Mouse (Mus musculus) right cerebral cortex, postnatal 10 days (tissue): ENCODE data around the gene Vmn2r77.
"Not testable (repeated sequence)": the region's sequence is repeated elsewhere in the genome, so short reads cannot be mapped to it uniquely, and the experiment has no call there.

Experiments
- DNase-seq, 2 experiments: peaks; one replicate each; pipeline ENCODE4 v3.0.0; 2021; ENCODE audit warnings: low spot score in 2 of 2

The Vmn2r77 gene

DNA sequence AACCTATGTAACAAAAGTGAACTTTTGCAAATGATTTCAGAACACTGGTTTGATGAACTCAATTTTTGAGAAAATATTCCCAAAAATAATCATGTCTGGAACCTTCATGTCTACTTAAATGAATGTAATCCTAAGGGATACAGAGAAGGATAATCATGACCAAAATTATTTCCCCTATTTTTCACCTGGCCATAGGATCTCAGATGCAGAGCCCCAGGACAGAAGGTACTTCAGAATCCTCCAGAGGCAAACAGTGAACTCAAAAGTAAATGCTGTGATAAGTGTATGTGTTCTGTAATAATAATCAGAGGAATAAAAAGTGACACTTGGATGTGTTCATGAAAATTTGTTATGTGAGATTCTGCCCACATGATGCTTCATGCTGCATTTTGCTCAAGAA, at the start of gene Vmn2r77:
Gene Vmn2r77, plus strand, starts transcription at position 301 of the 400 bp plus-strand sequence.
- DNase-seq = no peak

DNA sequence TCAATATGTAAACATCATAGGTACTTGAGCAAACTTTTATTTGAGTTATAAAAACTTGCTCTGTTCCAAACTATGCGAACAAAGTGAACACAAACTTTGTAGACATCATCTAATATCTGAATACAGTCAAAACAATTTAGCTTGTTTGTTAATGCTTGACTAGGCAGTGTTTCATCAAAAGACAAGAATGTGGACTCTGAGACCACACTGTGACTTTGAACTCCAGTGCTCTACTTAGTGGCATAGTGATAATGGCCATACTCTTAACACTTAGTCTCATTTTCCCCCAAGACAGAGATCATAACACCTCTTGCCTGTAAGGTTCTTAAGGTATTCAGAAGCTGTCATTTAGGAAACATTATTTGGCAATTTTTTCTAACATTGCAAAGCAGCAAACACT, 34.1 kb upstream of the Vmn2r77 start:
- no peak for DNase-seq

DNA sequence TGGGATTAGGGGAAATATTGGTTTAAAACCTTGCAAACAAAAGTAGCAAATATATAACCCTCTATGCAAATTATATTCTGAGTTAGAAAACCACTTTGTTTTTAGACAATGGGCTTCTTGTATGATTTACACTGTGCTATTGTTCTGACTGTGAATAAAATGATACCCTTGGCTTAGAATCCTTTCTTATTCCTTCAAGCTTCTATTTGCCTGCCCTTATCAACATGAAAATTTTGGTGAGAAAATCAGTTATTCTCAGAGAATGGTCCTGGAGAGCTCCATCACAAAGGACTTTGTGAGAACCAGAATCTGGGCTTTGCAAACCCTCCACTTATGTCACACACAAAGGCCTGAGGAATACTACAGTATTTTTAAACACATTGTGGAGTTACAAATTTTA, 30.2 kb upstream of the Vmn2r77 start:
- no peak for DNase-seq

DNA sequence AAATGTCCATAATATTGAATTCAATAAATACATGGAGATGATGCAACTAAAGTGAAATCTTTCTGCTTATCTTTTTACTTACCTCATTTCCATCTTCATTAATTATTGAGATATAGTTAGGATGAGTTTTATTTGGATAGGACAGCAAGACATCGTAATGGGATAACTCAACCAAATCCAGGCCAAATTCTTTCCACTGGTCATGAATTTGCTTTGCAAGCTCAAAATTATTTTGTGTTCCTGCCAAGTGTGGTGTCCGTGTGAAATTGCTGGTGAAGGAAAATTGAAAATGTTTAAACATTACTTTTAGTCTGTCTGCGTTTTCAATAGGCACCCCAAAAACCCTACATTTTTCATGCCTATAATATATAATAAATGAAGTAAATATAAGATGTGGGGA, 23.2 kb upstream of the Vmn2r77 start:
- DNase-seq = no peak

DNA sequence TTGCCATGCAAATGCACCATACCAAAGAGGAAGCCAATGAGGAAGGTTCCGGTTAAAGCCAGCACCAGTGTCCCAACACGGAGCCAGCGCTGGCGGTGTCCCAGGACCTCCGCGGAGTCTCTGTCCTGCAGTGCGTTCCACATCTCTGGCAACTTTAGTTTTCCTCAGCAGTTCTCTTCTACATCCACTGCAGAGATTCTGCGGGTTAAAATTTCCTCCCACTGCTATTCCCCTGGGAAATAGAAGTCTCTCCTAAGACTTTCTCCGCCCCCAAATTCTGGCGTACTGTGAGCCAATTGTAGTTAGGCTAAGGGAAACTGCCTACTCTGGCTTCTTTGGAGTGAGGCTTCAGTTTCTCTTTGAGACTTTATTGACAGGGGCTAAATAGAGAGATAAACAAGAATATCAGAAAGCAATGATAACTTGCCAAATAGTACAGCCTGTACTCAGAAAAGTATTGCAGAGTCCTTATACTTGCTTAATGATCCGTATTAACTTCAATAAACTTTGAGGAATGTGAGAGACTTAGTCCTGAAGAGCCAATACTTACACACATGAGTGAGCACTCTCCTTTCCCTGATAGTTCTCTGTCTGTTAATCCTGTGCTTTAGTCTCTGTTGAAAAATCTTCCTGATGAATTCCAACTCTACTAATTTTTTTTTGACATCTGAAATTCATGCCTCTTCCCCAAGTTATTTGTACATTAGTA, 19.1 kb upstream of the Vmn2r77 start, which contains the start of gene Folh1:
Gene Folh1, minus strand, starts transcription at position 327 of the 709 bp plus-strand sequence.
- peak; percentile 52 to 65 for DNase-seq

DNA sequence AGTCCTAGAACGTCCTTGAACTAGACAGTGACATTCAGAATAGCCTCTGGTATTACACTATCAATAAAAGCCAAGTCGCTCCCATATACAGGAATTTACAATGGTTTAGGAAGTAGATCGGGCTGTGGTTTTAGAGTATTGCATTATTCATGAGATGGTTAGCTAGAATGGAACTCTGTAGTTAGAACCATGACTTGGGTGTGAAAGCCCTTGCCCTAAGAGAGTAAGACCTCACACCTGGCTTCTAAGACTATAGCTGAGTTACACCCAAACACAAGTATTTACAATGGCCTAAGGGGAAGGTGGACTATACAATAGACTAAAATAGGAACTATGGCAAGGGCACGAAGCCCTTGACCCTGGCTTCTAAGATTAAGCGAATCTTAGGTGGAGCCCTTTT, 20.4 kb downstream of the Vmn2r77 start:
- DNase-seq = not testable (repeated sequence)

DNA sequence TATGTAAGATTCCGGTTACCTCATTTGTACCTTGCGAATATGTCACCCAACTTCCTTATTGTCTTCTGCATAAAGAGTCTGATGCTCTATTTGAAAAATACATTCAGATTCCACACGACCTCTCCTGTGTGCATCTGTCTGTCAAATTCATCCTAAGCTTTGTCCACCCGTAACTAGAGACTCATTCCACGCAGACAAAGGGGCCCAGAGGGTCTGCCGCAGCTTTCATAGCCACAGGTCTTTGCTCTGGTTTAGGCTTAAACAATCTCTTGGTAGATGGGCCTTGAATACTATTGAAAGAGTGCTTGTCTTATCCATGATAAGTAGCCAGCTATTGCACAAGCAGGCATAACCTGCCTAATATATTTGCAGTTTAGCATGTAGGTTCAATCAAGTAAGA, 20.9 kb downstream of the Vmn2r77 start:
- not testable (repeated sequence) for DNase-seq

DNA sequence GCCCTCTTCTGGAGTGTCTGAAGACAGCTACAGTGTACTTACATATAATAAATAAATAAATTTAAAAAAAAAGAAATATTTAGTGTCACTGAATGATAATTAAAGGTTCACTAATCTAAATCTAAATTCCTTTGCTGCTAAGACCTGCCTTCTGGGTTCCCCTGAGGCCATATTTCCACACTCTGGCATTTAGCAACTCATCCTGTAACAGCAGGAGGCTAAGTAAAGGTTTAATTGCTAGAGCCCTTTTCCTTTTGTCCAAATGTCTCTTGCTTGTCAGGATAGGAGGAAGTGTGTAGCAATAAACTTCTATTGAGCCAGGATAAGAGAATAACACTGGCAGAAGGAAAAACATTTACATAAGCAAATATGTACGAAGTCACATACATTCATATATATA, 21.6 kb downstream of the Vmn2r77 start:
- no peak for DNase-seq
